Comparison of ENCODE assay signal across 16 mouse cellular contexts in genomic region chr2:65116428-65117125, GRCm38 (mm10).
A peak's percentile ranks its signal among the peaks of the same experiment; 100 is the strongest.
DNase-seq lines count a peak whose midpoint lies in the region; ATAC-seq and TF ChIP-seq lines count a peak whose summit lies in the region.
"Had no signal": no experiment of that assay in that cellular context is flagged by ENCODE, and none has a peak within 500 bp of the region (broad histone marks: within the 10 kb centered on the region; RNA-seq: fewer than 3 reads in every experiment).

No protein-coding gene starts in this region.

- H3K79me2 ChIP-seq in liver, adult 2 months (ENCODE audit: control insufficient read depth, insufficient read depth, low read length): peaks cover 5% of the 10 kb centered on the region; the same call in 1 of the 2 replicates

- intact Hi-C loops in heart, postnatal 25 days (cut with DNase I): no loop called here

- peak; percentile 97 for ATAC-seq in intestine, embryonic 16.5 days
- peak; percentile 28; the same call in 1 of the 2 replicates for ATAC-seq in megakaryocyte, adult 5-6 weeks (ENCODE audit: poor library complexity, severe bottlenecking)
- ATAC-seq: midbrain, embryonic 16.5 days had no signal

- no peaks in the 10 kb centered on the region for H3K9me3 ChIP-seq in intestine, embryonic 16.5 days (ENCODE audit: control insufficient read depth, low read length)
- H3K9me3 ChIP-seq: embryonic facial prominence, embryonic 12.5 days; heart, embryonic 15.5 days; hindbrain, embryonic 12.5 days had no signal

- H3K4me1 ChIP-seq in liver, adult 2 months (ENCODE audit: control insufficient read depth, insufficient read depth, low read length): peaks cover 20% of the 10 kb centered on the region; the same call in 1 of the 2 replicates
- peaks cover 9% of the 10 kb centered on the region for H3K4me1 ChIP-seq in intestine, embryonic 16.5 days (ENCODE audit: control insufficient read depth, insufficient read depth, low read length)
- H3K4me1 ChIP-seq: hindbrain, embryonic 12.5 days had no signal

- WGBS in liver, adult 2 months: 5% methylated on average over 2 of the region's 2 CpGs
- 53% methylated on average over 2 of the region's 2 CpGs for WGBS in intestine, embryonic 16.5 days

- H3K9ac ChIP-seq in liver, adult 2 months (ENCODE audit: low read depth, low read length): no peak overlapping the region
- H3K9ac ChIP-seq in intestine, embryonic 16.5 days (ENCODE audit: low read depth, low read length): no peak overlapping the region
- H3K9ac ChIP-seq: embryonic facial prominence, embryonic 12.5 days; heart, embryonic 15.5 days; hindbrain, embryonic 12.5 days had no signal

- TF ChIP-seq CTCF in liver, adult 2 months (IDR thresholded peaks at IDR 0.05; ENCODE audit: low read depth, low read length): no peak

- H3K36me3 ChIP-seq in liver, adult 2 months (ENCODE audit: control insufficient read depth, insufficient read depth, low read length): no peaks in the 10 kb centered on the region
- H3K36me3 ChIP-seq in intestine, embryonic 16.5 days (ENCODE audit: control insufficient read depth, insufficient read depth, low read length): no peaks in the 10 kb centered on the region
- H3K36me3 ChIP-seq: embryonic facial prominence, embryonic 12.5 days; heart, embryonic 15.5 days; hindbrain, embryonic 12.5 days had no signal

- H3K4me3 ChIP-seq in liver, adult 2 months (ENCODE audit: insufficient read depth, low read depth, low read length): peak overlapping the region; percentile 20; the same call in 1 of the 2 replicates
- H3K4me3 ChIP-seq in intestine, embryonic 16.5 days (ENCODE audit: low read length): peak overlapping the region; percentile 9; the same call in 1 of the 2 replicates
- H3K4me3 ChIP-seq: embryonic facial prominence, embryonic 12.5 days; heart, embryonic 15.5 days; hindbrain, embryonic 12.5 days had no signal

- H3K4me2 ChIP-seq in intestine, embryonic 16.5 days (ENCODE audit: low read depth, low read length): peak overlapping the region; percentile 28; the same call in 1 of the 2 replicates
- H3K4me2 ChIP-seq: embryonic facial prominence, embryonic 12.5 days; heart, embryonic 15.5 days; hindbrain, embryonic 12.5 days had no signal

- H3K27me3 ChIP-seq in liver, adult 2 months (ENCODE audit: control insufficient read depth, insufficient read depth, low read length): no peaks in the 10 kb centered on the region
- no peaks in the 10 kb centered on the region for H3K27me3 ChIP-seq in intestine, embryonic 16.5 days (replicated peaks; ENCODE audit: control insufficient read depth, insufficient read depth, low read length)
- H3K27me3 ChIP-seq: embryonic facial prominence, embryonic 12.5 days; heart, embryonic 15.5 days; hindbrain, embryonic 12.5 days had no signal

- TF ChIP-seq POLR2A in liver, adult 2 months (IDR thresholded peaks at IDR 0.05; ENCODE audit: extremely low read depth, insufficient read depth, low read length): no peak

- H3K27ac ChIP-seq in liver, adult 2 months (replicated peaks; ENCODE audit: insufficient read depth, low read depth, low read length): peak overlapping the region; percentile 39; the same call in 1 of the 2 replicates
- H3K27ac ChIP-seq in intestine, embryonic 16.5 days (ENCODE audit: low read length): peak overlapping the region; percentile 61
- H3K27ac ChIP-seq: embryonic facial prominence, embryonic 12.5 days; heart, embryonic 15.5 days; hindbrain, embryonic 12.5 days had no signal

- peak; percentile 87 for DNase-seq in liver, adult 2 months (ENCODE audit: extremely low read depth, low read depth, low spot score)
- DNase-seq in liver: no peak
- peak; percentile 54 for DNase-seq in kidney, postnatal 14 days
- no peak for DNase-seq in frontal cortex, adult 2 months (ENCODE audit: extremely low spot score in 1 of 2, low spot score in 1 of 2)
- DNase-seq in heart, postnatal 25 days (ENCODE audit: low spot score): no peak
- no peak for DNase-seq in cerebellum, postnatal 10 days
- DNase-seq: cerebellum, adult 11 months; layer of hippocampus, postnatal 36 days; right cerebral cortex, postnatal 4 days; thymus, postnatal 14 days had no signal

Comparison
In these comparisons a context has a peak if more than half of its experiments do, and no peak if none do; other contexts are left out.
1. DNase-seq: peak in liver, adult 2 months (single experiment) and kidney, postnatal 14 days (single experiment); none in liver (single experiment), frontal cortex, adult 2 months (0 of 2), heart, postnatal 25 days (single experiment) and cerebellum, postnatal 10 days (0 of 2).